Mouse (Mus musculus) layer of hippocampus, adult 6 months (tissue): ENCODE data around the gene Dvl2. TPM values are rescaled to one million over a fixed set of nuclear protein-coding genes. Genes with fewer than 3 reads are reported as not detected.

ENCODE experiments used
- long read RNA-seq, 2 experiments: library from polyadenylated mRNA; unstranded; transcript quantifications; one replicate each; pipeline ENCODE4 v2.0.0; 2019 to 2020
- microRNA-seq: library from miRNA; unstranded; fragments of <30 nt; microRNA quantifications from one replicate; pipeline ENCODE4 v1.2.0, GENCODE M21; 2020
- polyA plus RNA-seq: library from polyadenylated mRNA; unstranded; fragments of <200 nt; fragmentation: Nextera tagmentation; gene quantifications from 2 replicates; pipeline ENCODE4 v1.2.3, GENCODE M21; 2021

The Dvl2 gene
- polyA plus RNA-seq, result 1.4 and 1.7 TPM in 2 replicates
- long read RNA-seq, experiment 1, result 0 reads
- long read RNA-seq, experiment 2, transcript Dvl2-201 (15 exons, 2,968 nt), result major isoform, 6 of 10 reads
- long read RNA-seq, experiment 2, partial matches to known transcripts, result 0 of 10 reads
- long read RNA-seq, experiment 2, other reads (novel, unspliced or antisense), result 4 of 10 reads

GRCm38 (mm10) chr11:70000396-70000898 is at the start of gene Dvl2:
Gene Dvl2 (plus strand): TSS chr11:70000595.

GRCm38 (mm10) chr11:69964650-69965270 is 35.6 kb upstream of the Dvl2 start, which contains the start of gene Cldn7:
Gene Cldn7 (plus strand): TSS chr11:69964779.

GRCm38 (mm10) chr11:69981141-69981762 is 19.1 kb upstream of the Dvl2 start, which contains the start of gene Ctdnep1:
Gene Ctdnep1 (plus strand): TSS chr11:69981156.

GRCm38 (mm10) chr11:69982225-69982624 is 18.2 kb upstream of the Dvl2 start, which contains the start of gene Elp5:
Gene Elp5 (minus strand): TSS chr11:69982517.

GRCm38 (mm10) chr11:69990850-69991691 is 9.3 kb upstream of the Dvl2 start, which contains the start of gene Gabarap:
Gene Gabarap (plus strand): TSS chr11:69991143.

GRCm38 (mm10) chr11:69995391-69995960 is 4.9 kb upstream of the Dvl2 start, which contains the start of gene Phf23:
Gene Phf23 (plus strand): TSS chr11:69995777.

GRCm38 (mm10) chr11:70014880-70015558 is 14.6 kb downstream of the Dvl2 start, which contains the start of gene Acadvl:
Gene Acadvl (minus strand): TSS chr11:70015411.

GRCm38 (mm10) chr11:70016669-70017068 is 16.3 kb downstream of the Dvl2 start, which contains the start of gene Dlg4:
Gene Dlg4 (plus strand): TSS chr11:70016942.

GRCm38 (mm10) chr11:70053898-70054570 is 53.6 kb downstream of the Dvl2 start, which contains the start of gene Asgr1:
Gene Asgr1 (plus strand): TSS chr11:70054085.

Small RNA genes lying within 50 kb of the gene (microRNA-seq; reads per million reads assigned to microRNA genes)
- gene Gm44349 (not detected), gene Mir324 (12,002 reads per million, percentile 97 among the genes with 10 or more reads in this experiment)

Other genes starting within 250 kb of the Dvl2 start
- 6.6 and 7.7 TPM in 2 replicates for gene Polr2a, start 242.0 kb upstream of the Dvl2 start, polyA plus RNA-seq
- 0.19 TPM in 1 of 2 replicates, not detected in the other for gene Slc35g3, start 238.6 kb upstream of the Dvl2 start, polyA plus RNA-seq
- 4.4 and 5.5 TPM in 2 replicates for gene Zbtb4, start 234.7 kb upstream of the Dvl2 start, polyA plus RNA-seq
- 0.25 and 0.46 TPM in 2 replicates for gene Chrnb1, start 204.7 kb upstream of the Dvl2 start, polyA plus RNA-seq
- gene Fgf11, start 198.7 kb upstream of the Dvl2 start, polyA plus RNA-seq, result 3.7 and 3.9 TPM in 2 replicates
- gene Tmem102, start 195.0 kb upstream of the Dvl2 start, polyA plus RNA-seq, result 0.40 and 1.9 TPM in 2 replicates
- gene Gm39566, start 185.3 kb upstream of the Dvl2 start, polyA plus RNA-seq, result not detected in 2 replicates
- not detected in 2 replicates for gene Spem2, start 182.1 kb upstream of the Dvl2 start, polyA plus RNA-seq
- not detected in 2 replicates for gene Spem1, start 178.4 kb upstream of the Dvl2 start, polyA plus RNA-seq
- gene Nlgn2, start 162.8 kb upstream of the Dvl2 start, polyA plus RNA-seq, result 10.5 and 10.6 TPM in 2 replicates
- 460 and 516 TPM in 2 replicates for gene Tmem256, start 162.1 kb upstream of the Dvl2 start, polyA plus RNA-seq
- gene Plscr3, start 154.2 kb upstream of the Dvl2 start, polyA plus RNA-seq, result 5.0 and 5.4 TPM in 2 replicates
- gene Tnk1, start 141.9 kb upstream of the Dvl2 start, polyA plus RNA-seq, result not detected in 2 replicates
- gene Tmem95, start 122.6 kb upstream of the Dvl2 start, polyA plus RNA-seq, result not detected in 2 replicates
- 0.63 and 0.64 TPM in 2 replicates for gene Kctd11, start 119.2 kb upstream of the Dvl2 start, polyA plus RNA-seq
- gene Acap1, start 105.1 kb upstream of the Dvl2 start, polyA plus RNA-seq, result not detected in 2 replicates
- gene 2810408A11Rik, start 99.6 kb upstream of the Dvl2 start, polyA plus RNA-seq, result 0.24 and 0.34 TPM in 2 replicates
- 9.8 and 12.3 TPM in 2 replicates for gene Neurl4, start 99.5 kb upstream of the Dvl2 start, polyA plus RNA-seq
- gene Gps2, start 86.7 kb upstream of the Dvl2 start, polyA plus RNA-seq, result 20.7 and 21.7 TPM in 2 replicates
- gene Eif5a, start 78.6 kb upstream of the Dvl2 start, polyA plus RNA-seq, result 766 and 767 TPM in 2 replicates
- 0.35 TPM in 1 of 2 replicates, not detected in the other for gene Ybx2, start 64.8 kb upstream of the Dvl2 start, polyA plus RNA-seq
- 0.43 and 0.93 TPM in 2 replicates for gene Slc2a4, start 52.4 kb upstream of the Dvl2 start, polyA plus RNA-seq
- not detected in 2 replicates for gene Cldn7, start 35.8 kb upstream of the Dvl2 start, polyA plus RNA-seq
- 15.1 and 15.6 TPM in 2 replicates for gene Ctdnep1, start 19.4 kb upstream of the Dvl2 start, polyA plus RNA-seq
- gene Elp5, start 18.1 kb upstream of the Dvl2 start, polyA plus RNA-seq, result 101 and 106 TPM in 2 replicates
- gene Gabarap, start 9.5 kb upstream of the Dvl2 start, polyA plus RNA-seq, result 359 and 408 TPM in 2 replicates
- gene Phf23, start 4.8 kb upstream of the Dvl2 start, polyA plus RNA-seq, result 8.8 and 10.5 TPM in 2 replicates
- 61.5 and 64.6 TPM in 2 replicates for gene Acadvl, start 14.8 kb downstream of the Dvl2 start, polyA plus RNA-seq
- gene Dlg4, start 16.3 kb downstream of the Dvl2 start, polyA plus RNA-seq, result 64.5 and 70.1 TPM in 2 replicates
- 0.48 and 2.2 TPM in 2 replicates for gene Asgr1, start 53.5 kb downstream of the Dvl2 start, polyA plus RNA-seq
- not detected in 2 replicates for gene Asgr2, start 92.0 kb downstream of the Dvl2 start, polyA plus RNA-seq
- gene Mgl2, start 129.7 kb downstream of the Dvl2 start, polyA plus RNA-seq, result 0.34 and 0.46 TPM in 2 replicates
- gene Clec10a, start 155.6 kb downstream of the Dvl2 start, polyA plus RNA-seq, result 0.34 and 0.69 TPM in 2 replicates
- 4.8 and 6.3 TPM in 2 replicates for gene Slc16a11, start 212.2 kb downstream of the Dvl2 start, polyA plus RNA-seq
- gene Slc16a13, start 220.5 kb downstream of the Dvl2 start, polyA plus RNA-seq, result 2.4 and 3.5 TPM in 2 replicates
- gene Bcl6b, start 229.2 kb downstream of the Dvl2 start, polyA plus RNA-seq, result 0.25 and 0.31 TPM in 2 replicates
- gene 0610010K14Rik, start 237.3 kb downstream of the Dvl2 start, polyA plus RNA-seq, result 75.4 and 84.9 TPM in 2 replicates
- 16.6 and 17.2 TPM in 2 replicates for gene Gm21988, start 239.2 kb downstream of the Dvl2 start, polyA plus RNA-seq
- 921 and 941 TPM in 2 replicates for gene Rnasek, start 239.2 kb downstream of the Dvl2 start, polyA plus RNA-seq